Mouse (Mus musculus) lung, postnatal 36 days (tissue): ENCODE measurements around the gene Sugt1.
A peak's percentile ranks its signal among the peaks of the same experiment; 100 is the strongest.

Experiments
- DNase-seq: peaks from one replicate; pipeline ENCODE4 v3.0.0; 2022; ENCODE audit warnings: mixed read lengths

The Sugt1 gene

DNA sequence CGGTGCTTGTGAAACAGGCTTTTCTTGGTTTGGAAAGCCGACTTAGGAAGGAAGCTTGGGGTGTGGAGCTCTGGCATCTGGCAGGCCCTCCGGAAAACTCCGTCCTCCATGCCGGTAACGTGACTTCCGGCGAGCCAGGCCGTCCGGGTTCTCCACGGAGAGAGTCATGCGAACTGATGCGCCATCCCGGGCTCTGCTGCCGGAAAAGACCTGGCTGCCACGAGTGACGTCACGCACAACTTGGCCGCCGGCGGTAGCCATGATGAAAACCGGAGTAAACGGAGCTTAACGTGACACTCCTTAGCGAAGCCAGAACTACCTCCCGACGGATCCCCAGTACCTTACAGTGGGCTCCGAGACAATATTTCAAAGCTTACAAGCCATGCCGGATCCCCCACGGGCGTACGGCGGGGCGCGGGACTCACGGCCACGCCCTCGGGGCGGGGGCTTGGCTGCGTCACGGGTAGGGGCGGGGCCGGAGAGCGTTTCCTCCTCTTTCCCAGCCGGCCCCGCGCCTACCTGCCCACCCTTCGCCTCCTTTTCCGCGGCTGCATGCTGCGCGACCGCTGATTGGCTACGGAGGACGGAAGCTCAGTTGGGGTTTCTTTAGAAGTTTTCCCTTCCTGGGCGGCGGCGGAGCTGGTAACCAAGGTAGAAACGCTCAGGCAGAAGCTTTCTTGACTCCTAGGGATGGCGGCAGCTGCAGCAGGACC lies at the start of gene Sugt1:
Gene Sugt1, plus strand, starts transcription at position 553 of the 713 bp plus-strand sequence.
- DNase-seq: peak; percentile 97

DNA sequence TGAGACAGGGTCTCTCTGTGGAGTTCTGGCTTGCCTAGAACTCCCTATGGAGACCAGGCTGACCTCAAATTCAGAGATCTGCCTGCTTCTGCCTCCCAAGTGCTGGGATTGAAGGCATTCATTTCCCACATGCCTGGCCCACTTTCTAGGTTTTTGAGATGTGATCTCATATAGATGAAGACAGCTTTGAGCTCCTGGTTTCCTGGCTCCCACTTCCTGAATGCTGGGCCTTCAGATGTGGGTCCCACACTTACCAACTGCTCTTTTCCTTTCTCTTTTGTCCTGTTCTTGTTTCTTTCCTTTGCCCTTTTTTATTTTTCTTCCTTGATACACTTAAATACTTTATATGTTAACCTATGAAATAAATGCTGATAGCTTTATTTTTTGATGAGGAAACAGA lies 49.6 kb upstream of the Sugt1 start:
- no peak for DNase-seq

GRCm38 (mm10) chr14:79541606-79542005 lies 45.9 kb upstream of the Sugt1 start:
- DNase-seq: no peak

DNA sequence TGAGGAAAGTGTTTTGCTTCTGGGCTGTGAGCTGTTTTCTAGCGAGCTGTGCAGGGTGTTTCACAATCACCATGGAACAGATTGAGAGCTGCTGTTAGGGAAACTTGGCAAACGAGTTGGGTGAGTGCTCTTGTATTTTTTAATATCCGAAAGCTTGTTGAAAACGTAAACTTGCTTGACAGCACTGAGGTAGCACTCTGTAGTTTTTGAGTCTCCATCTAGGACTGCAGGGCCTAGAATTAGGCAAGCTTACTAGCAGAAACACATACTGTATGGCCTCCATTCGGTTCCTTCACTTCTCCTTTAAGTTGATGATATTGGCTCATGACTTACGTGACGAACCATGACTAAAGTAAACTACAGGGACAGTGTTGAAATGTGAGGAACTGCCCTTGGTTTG lies 38.1 kb upstream of the Sugt1 start:
- peak; percentile 87 for DNase-seq

DNA sequence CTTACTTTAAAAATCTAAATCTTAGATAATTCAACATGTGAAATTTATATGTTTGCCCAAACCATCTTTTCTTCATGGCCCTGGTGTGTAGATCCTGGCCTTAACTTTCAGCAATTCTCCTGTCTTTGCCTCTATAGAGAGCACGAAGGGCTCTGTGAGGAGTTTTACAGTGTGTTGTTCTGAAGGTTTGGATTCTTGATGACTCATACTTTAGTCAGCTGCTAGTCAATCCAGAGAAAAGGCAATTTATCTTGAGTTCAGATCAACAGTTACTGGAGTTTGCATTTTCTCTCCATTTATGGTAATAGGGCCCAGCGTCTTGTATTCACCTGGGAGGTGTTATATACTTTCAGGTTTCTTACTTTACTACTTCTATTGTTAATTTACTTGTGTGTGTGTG lies 35.6 kb upstream of the Sugt1 start:
- DNase-seq: no peak

DNA sequence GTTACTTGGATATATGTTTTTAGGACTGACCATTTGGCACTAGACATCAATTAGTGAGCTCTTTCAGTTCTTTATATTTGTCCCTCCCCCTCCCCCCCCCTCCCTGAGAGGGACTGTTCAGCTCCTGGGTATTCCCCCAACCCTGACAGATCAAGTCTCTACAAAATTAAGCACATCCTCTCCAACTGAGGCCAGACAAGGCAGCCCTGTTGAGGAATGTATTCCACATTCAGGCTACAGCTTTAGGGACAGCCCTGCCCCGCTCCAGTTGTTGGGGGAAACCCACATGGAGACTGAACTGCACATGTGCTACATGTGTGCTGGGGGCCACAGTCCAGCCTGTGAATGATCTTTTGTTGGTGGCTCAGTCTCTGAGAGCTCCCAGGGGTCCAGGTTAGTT lies 34.6 kb upstream of the Sugt1 start:
- DNase-seq: no peak

DNA sequence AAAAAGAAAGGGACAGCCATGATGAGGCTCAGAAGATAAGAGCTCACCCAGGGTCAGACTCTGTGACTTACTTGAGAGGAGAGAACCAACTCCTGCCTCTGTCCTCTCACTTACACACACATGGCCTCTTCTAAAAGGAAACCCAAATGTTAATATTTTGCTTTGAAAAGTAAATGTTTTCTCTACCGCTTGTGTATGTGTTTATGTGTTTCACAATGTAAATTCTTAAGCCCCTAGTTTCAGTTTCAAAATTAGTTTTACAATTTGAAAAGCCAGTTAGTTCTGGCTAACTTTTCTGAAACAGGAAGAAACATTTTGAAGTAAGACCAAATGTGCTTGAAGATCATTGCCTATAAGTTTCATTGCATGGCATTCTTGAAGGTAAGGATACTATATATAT lies 29.7 kb upstream of the Sugt1 start:
- no peak for DNase-seq

GRCm38 (mm10) chr14:79562745-79563144 lies 24.7 kb upstream of the Sugt1 start:
- DNase-seq: peak; percentile 88

GRCm38 (mm10) chr14:79564784-79565183 lies 22.7 kb upstream of the Sugt1 start:
- no peak for DNase-seq

DNA sequence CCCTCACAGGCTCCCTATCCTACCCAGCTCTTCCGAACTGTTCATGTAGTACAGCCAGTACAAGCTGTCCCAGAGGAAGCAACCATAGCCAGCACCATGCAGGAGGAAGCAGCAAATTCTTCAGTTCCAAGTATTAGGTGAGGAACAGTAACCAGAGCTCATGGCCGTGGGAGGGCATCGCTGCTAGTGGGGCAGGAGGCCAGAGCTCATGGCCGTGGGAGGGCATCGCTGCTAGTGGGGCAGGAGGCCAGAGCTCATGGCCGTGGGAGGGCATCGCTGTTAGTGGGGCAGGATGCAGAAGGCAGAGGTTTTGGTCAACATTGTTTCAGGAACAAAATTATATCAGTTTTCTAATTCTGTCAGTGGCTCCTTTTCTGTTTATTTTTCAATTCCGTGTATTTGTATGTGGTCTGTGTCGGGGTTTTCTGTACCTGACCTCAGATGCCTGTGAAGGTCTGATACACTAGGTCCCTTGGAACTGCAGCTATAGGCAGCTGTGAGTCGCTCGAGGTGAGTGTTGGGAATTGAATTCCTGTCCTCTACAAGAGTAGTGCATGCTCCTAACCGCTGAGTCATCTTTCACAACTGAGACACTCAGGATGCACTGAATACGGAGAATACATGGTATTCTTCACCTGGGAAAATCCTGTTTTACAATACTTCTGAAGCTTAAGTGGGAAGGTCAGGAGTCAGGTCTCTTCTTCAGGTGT lies 13.9 kb upstream of the Sugt1 start:
- DNase-seq: no peak

DNA sequence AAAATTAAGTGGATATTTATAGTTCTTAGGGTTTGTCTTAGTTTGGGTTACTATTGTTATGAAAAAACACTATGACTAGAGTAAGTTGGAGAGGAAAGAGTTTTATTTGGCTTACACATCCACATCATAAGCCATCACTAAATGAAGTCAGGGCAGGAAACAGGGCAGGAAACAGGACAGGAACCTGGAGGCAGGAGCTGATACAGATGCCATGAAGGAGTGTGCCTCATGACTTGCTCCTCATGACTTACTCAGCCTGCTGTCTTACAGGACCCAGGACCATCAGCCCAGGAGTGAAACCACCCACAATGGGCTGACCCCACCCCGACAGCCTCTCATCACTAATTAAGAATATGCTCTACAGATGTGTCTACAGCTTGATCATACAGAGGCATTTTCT lies 13.1 kb upstream of the Sugt1 start:
- no peak for DNase-seq

GRCm38 (mm10) chr14:79583526-79584245 lies 3.8 kb upstream of the Sugt1 start:
- no peak for DNase-seq

DNA sequence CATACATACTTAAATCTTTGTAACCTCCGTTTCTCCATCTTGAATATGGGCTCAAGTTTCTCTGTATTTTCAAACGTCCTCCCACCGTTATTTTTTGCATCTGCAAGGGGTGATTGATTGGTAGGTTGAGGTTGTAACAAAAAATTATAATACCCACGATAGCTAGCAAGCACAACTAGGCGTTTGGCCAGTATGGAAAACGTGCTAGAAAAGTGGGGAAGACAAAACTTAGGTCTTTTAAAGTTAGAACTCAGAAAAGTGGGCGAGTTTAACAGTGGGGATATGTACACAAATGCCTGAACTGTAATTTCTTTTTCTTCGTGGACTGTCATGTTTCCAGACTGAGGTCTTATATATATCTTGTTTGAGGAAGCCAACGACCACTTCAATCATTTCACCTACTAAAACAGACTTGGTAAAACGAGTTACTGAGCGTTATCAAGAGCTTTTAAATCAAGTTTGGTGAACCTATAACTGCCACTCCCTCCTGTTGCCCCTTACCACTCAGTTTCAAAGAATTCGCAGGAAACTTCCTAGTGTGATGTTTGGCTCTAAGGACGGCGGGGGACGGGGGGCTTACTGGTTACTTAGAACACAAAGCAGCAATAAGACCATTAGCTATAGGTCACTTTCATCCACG lies 872 bp upstream of the Sugt1 start:
- no peak for DNase-seq

DNA sequence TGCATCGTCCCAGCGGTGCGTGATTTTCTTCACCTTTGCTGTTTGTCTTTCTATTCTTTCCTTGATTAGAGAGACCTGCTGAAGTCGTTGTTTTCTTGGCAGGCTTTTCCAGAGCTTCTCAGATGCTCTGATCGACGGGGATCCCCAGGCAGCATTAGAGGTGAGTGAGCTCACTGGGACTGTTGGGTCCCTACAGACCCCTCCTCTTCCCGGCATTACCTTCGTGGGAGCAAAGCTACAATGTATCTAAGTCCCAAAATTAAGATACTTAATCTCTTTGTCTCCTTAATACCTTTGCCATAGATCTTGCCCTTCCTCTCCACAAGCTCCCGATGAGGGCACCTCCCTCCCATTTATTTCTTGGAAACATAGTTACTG lies 350 bp downstream of the Sugt1 start:
- no peak for DNase-seq

GRCm38 (mm10) chr14:79588534-79588951 lies 1.1 kb downstream of the Sugt1 start:
- no peak for DNase-seq

GRCm38 (mm10) chr14:79589401-79589800 lies 1.9 kb downstream of the Sugt1 start:
- DNase-seq: no peak

DNA sequence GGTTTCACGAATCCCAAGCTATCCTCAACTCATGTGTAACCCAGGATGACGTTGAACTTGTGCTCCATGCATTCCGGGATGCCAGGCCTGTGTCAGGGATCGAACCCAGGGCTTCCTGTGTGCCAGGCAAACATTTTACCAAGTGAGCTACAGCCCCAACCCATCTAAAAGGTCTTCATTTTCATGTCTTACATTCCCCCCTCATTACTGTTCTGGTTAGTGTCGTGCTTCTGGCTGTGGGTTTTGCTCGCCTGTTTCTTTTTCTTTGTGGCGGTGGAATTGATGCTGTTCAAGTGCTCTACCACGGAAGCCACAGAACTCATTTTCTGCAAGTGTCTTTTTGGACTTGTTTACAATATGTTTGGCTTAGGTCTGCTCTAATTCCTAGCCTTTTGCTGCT lies 3.4 kb downstream of the Sugt1 start:
- DNase-seq: no peak

DNA sequence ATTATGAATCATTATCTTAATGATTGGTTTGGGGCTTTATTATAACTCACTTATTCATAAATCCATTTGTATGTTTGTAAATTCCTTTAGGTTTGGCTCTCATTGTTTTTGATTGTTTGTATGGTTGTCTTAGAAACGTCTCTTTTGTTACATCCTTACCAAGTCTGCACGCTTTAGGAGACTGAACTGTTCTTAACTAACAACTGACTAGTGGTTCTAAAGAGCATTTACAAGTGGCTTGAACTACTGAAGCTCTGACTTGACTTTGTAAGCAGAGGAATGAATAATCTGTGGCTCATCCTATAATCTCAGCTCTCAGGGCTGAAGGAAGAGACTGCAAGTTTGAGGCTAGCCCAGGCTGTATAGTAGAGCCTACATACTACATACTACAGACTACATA lies 4.1 kb downstream of the Sugt1 start:
- no peak for DNase-seq

- DNase-seq: no peak
Measured at GRCm38 (mm10) chr14:79594069-79594468, 6.6 kb downstream of the Sugt1 start.

- no peak for DNase-seq
Measured at GRCm38 (mm10) chr14:79596602-79597001, 9.1 kb downstream of the Sugt1 start.

GRCm38 (mm10) chr14:79605881-79606280 lies 18.4 kb downstream of the Sugt1 start:
- DNase-seq: no peak

GRCm38 (mm10) chr14:79606392-79606791 lies 18.9 kb downstream of the Sugt1 start:
- DNase-seq: no peak

DNA sequence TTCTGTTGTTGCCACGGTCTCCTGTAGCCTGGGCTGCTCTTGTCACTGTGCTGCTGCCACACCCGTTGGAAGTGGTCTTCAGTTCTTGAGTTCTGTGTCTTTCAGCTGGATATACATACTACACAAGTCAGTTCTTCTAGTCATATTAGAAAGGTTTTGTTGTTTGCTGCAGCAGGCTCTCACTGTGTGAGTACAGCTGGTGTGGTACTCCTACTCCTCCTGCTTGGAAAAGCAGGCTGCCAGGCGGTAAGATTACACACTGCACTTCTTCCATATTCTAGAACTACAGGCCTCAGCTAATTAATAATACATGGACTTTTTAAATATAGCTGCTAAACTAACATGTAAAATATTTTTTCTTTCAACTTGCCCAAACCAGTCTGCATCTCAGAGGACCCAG lies 19.4 kb downstream of the Sugt1 start:
- no peak for DNase-seq

DNA sequence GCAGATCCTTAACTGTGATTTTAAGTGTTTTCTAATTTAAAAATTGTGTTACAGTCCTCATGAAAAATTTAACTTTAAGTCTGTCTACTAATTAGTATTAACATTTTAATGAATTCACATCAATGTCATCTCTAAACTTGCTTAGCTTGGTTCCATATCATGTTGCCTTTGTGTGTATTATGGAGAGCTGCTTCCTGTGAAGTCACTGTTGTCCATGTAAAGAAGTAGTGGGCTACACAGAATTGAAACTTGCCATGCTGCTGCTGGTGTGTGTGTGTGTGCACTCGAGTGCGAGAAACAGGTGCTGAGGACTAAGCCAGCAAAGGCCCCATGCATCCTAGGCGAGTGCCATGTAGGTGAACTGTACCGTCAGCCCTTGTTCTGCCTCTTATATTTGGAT lies 19.9 kb downstream of the Sugt1 start:
- DNase-seq: no peak
